Mouse (Mus musculus): Measurements from ENCODE around the gene Cuedc2. TPM values are rescaled to one million over a fixed set of nuclear protein-coding genes. Genes with fewer than 3 reads are reported as not detected.

Cuedc2 gene
- total and polyA plus RNA-seq, 2 experiments from 2014 or later = 134 to 326 TPM

- Histone ChIP-seq H3K36me3 (ENCODE audit: insufficient read depth, low read length) (peaks cover 8% of the 10 kb centered on the region; the same call in 1 of the 2 replicates), H3K4me3 (ENCODE audit: low read length) (peak overlapping the region; percentile 57), H3K4me1 (ENCODE audit: insufficient read depth, low read length) (peaks cover 26% of the 10 kb centered on the region), H3K9me3 (ENCODE audit: low read length) (no peaks in the 10 kb centered on the region), H3K27me3 (ENCODE audit: insufficient read depth, low read length) (0 out of 2 replicates have a peak, but pooled peaks cover 6% of the 10 kb centered on the region), H3K9ac (replicated peaks; ENCODE audit: low read length) (peak overlapping the region; percentile 64), H3K4me2 (ENCODE audit: low read depth, low read length) (peak overlapping the region; percentile 55), H3K27ac (peak overlapping the region; percentile 67)
- WGBS = under 1% methylated on average over 46 of the region's 48 CpGs
- no peak for DNase-seq (ENCODE audit: low spot score)
- peak; percentile 43; the same call in 1 of the 2 replicates for ATAC-seq
- no peak for TF ChIP-seq CTCF (IDR thresholded peaks at IDR 0.05; ENCODE audit: low read depth)
Measured at GRCm38 (mm10) chr19:46317546-46317885, 21.0 kb downstream of the Cuedc2 start.

GRCm38 (mm10) chr19:46316846-46317545 lies 21.5 kb downstream of the Cuedc2 start:
- H3K27ac ChIP-seq = peak overlapping the region; percentile 67
- H3K4me3 ChIP-seq (ENCODE audit: low read length) = peak overlapping the region; percentile 57
- H3K27me3 ChIP-seq (ENCODE audit: insufficient read depth, low read length) = 0 out of 2 replicates have a peak, but pooled peaks cover 6% of the 10 kb centered on the region
- DNase-seq (ENCODE audit: low spot score) (peak; percentile 41), ATAC-seq (no peak)
- H3K9ac ChIP-seq (replicated peaks; ENCODE audit: low read length) = peak overlapping the region; percentile 64
- peaks cover 14% of the 10 kb centered on the region; the same call in 1 of the 2 replicates for H3K36me3 ChIP-seq (ENCODE audit: insufficient read depth, low read length)
- no peaks in the 10 kb centered on the region for H3K9me3 ChIP-seq (ENCODE audit: low read length)
- no peak for TF ChIP-seq CTCF (IDR thresholded peaks at IDR 0.05; ENCODE audit: low read depth)
- H3K4me2 ChIP-seq (ENCODE audit: low read depth, low read length) = peak overlapping the region; percentile 55
- 27% methylated on average over 15 of the region's 15 CpGs for WGBS
- H3K4me1 ChIP-seq (ENCODE audit: insufficient read depth, low read length) = peaks cover 23% of the 10 kb centered on the region

DNA sequence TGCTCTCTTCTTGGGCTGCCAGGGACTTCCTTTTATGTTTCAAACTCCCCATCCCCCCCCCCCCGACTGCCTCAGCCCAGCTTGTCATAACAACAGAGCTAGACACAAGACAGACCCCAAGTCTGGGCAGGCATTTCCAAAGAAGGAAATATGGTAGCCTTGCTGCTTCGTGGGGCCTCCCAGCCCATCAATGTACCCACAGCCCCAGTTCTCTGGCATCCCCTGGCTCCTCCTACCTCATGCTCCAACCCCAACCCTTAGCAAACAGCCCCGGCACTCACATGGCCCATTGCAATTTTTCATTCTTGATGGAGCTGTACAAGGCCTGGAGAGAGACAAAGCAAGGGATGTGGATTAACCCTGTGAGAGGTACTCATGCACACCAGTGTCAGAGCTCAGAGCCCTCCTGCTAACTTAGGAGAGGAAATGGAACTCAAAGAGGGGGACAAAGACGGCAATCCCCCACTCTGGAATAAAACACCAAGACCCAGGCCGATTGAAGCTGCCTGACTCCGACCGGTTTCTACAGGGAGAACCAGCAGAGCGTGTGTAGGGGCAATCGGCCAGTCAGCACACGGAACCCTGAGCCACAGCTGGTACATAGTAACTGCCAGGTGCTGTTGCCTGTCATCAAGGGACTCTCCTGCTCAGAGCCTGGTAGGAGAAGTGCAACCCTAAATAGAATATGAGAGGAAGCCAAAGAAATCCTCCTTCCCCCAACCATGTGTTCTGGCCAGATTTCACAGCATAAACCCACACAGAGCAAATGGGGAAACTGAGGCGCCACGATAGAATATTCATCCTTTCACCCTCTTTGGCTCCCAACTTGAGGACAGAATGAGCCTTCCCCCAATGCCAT lies 22.5 kb downstream of the Cuedc2 start:
- Histone ChIP-seq H3K27me3 (ENCODE audit: insufficient read depth, low read length) (0 out of 2 replicates have a peak, but pooled peaks cover 6% of the 10 kb centered on the region), H3K4me3 (ENCODE audit: low read length) (peak overlapping the region; percentile 57), H3K4me1 (ENCODE audit: insufficient read depth, low read length) (peaks cover 14% of the 10 kb centered on the region), H3K27ac (no peak overlapping the region), H3K36me3 (ENCODE audit: insufficient read depth, low read length) (peaks cover 22% of the 10 kb centered on the region; the same call in 1 of the 2 replicates), H3K9ac (replicated peaks; ENCODE audit: low read length) (no peak overlapping the region), H3K4me2 (ENCODE audit: low read depth, low read length) (peak overlapping the region; percentile 55), H3K9me3 (ENCODE audit: low read length) (no peaks in the 10 kb centered on the region)
- DNase-seq (ENCODE audit: low spot score) (no peak), ATAC-seq (no peak)
- TF ChIP-seq CTCF (IDR thresholded peaks at IDR 0.05; ENCODE audit: low read depth) = no peak
- 43% methylated on average over 12 of the region's 12 CpGs for WGBS

GRCm38 (mm10) chr19:46314872-46315742 lies 23.4 kb downstream of the Cuedc2 start:
- H3K4me2 ChIP-seq (ENCODE audit: low read depth, low read length) = no peak overlapping the region; the same call in 1 of the 2 replicates
- peaks cover 12% of the 10 kb centered on the region for H3K4me1 ChIP-seq (ENCODE audit: insufficient read depth, low read length)
- TF ChIP-seq CTCF (IDR thresholded peaks at IDR 0.05; ENCODE audit: low read depth) = no peak
- DNase-seq (ENCODE audit: low spot score) (no peak), ATAC-seq (no peak)
- H3K4me3 ChIP-seq (ENCODE audit: low read length) = no peak overlapping the region
- H3K27ac ChIP-seq = no peak overlapping the region
- no peaks in the 10 kb centered on the region for H3K9me3 ChIP-seq (ENCODE audit: low read length)
- H3K27me3 ChIP-seq (ENCODE audit: insufficient read depth, low read length) = 0 out of 2 replicates have a peak, but pooled peaks cover 6% of the 10 kb centered on the region
- 51% methylated on average over 14 of the region's 14 CpGs for WGBS
- H3K9ac ChIP-seq (replicated peaks; ENCODE audit: low read length) = no peak overlapping the region
- peaks cover 23% of the 10 kb centered on the region; the same call in 1 of the 2 replicates for H3K36me3 ChIP-seq (ENCODE audit: insufficient read depth, low read length)

- peaks cover 8% of the 10 kb centered on the region for H3K4me1 ChIP-seq (ENCODE audit: insufficient read depth, low read length)
- H3K4me2 ChIP-seq (ENCODE audit: low read depth, low read length) = no peak overlapping the region
- H3K36me3 ChIP-seq (ENCODE audit: insufficient read depth, low read length) = peaks cover 23% of the 10 kb centered on the region; the same call in 1 of the 2 replicates
- no peak overlapping the region for H3K27ac ChIP-seq
- ATAC-seq (no peak), DNase-seq (ENCODE audit: low spot score) (no peak)
- TF ChIP-seq CTCF (IDR thresholded peaks at IDR 0.05; ENCODE audit: low read depth) = no peak
- 0 out of 2 replicates have a peak, but pooled peaks cover 6% of the 10 kb centered on the region for H3K27me3 ChIP-seq (ENCODE audit: insufficient read depth, low read length)
- 23% methylated on average over 18 of the region's 18 CpGs for WGBS
- no peak overlapping the region for H3K9ac ChIP-seq (replicated peaks; ENCODE audit: low read length)
- no peak overlapping the region for H3K4me3 ChIP-seq (ENCODE audit: low read length)
- no peaks in the 10 kb centered on the region for H3K9me3 ChIP-seq (ENCODE audit: low read length)
Measured at GRCm38 (mm10) chr19:46314151-46314601, 24.3 kb downstream of the Cuedc2 start.

DNA sequence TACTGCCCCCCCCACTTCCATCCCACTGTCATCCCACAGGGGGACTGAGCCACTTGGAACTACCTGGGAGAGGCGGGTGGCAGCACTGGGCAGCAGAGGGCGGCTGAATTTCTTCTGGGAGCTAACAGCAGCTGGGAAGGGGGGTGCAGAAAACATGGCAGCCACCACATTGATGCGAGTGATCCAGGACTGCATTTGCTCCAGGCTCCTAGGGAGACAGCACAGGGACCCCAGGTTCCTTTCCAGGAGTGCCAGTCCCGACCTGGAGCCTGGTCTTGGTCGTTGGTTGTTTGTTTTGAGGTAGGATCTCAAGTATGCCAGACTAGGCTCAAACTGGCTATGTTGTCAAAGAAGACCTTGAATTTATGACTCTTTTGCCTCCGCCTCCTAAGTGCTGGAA lies 24.9 kb downstream of the Cuedc2 start:
- TF ChIP-seq CTCF (IDR thresholded peaks at IDR 0.05; ENCODE audit: low read depth) = no peak
- no peak overlapping the region for H3K4me2 ChIP-seq (ENCODE audit: low read depth, low read length)
- no peak for DNase-seq (ENCODE audit: low spot score)
- H3K27me3 ChIP-seq (ENCODE audit: insufficient read depth, low read length) = 0 out of 2 replicates have a peak, but pooled peaks cover 6% of the 10 kb centered on the region
- H3K27ac ChIP-seq = no peak overlapping the region
- H3K4me1 ChIP-seq (ENCODE audit: insufficient read depth, low read length) = peaks cover 3% of the 10 kb centered on the region
- H3K9me3 ChIP-seq (ENCODE audit: low read length) = no peaks in the 10 kb centered on the region
- H3K9ac ChIP-seq (replicated peaks; ENCODE audit: low read length) = no peak overlapping the region
- H3K36me3 ChIP-seq (ENCODE audit: insufficient read depth, low read length) = peaks cover 23% of the 10 kb centered on the region; the same call in 1 of the 2 replicates
- WGBS = 80% methylated on average over 6 of the region's 6 CpGs
- no peak for ATAC-seq
- no peak overlapping the region for H3K4me3 ChIP-seq (ENCODE audit: low read length)
